In the genomic region with DNA sequence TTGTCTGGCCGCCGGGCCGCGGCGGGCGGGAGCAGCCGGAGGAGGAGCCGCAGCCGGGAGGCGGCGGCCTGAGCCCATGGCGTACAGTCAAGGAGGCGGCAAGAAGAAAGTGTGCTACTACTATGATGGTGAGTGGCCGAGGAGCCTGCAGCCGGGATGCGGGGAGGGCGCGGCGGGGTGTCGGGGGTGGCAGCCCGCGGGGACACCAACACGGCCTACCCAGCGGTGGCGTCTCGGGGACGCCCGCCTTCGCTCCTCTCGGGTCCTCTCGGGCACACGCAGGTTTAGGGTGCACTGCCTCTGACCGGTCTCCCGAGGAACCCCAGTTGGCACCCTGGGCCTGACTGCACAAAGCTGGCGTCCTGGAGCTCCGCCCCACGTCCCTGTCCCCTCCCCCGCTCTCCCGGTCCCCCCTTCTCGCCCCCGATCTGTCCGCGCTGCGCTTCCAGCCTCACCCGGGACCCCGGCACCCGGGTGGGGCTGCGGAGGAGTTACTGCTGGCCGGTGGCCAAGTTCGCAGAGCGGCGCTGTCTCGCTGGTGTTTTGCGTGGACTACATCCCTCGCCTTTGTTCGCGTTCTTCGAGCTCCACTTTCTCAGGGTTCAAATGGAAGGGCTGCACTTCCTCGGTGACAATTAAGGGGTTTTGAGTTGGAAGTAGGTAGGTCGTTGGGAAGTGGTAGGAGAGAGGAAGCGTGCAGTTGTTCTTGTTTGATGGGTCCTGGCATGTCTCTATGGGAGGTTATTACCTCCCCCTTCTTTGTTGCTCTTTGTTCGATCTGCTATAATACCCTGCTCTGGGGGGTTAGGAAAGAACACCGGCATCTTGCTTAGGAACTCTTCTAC, we compare ENCODE assay signal across 7 mouse cellular contexts. TPM values are rescaled to one million over a fixed set of nuclear protein-coding genes. Genes with fewer than 3 reads are reported as not detected.
DNase-seq lines count a peak whose midpoint lies in the region; ATAC-seq lines count a peak whose summit lies in the region.

No protein-coding gene starts in this region.

- H3K4me3 ChIP-seq in limb, embryonic 10.5 days: peak overlapping the region; percentile 92
- H3K4me3 ChIP-seq in midbrain, embryonic 11.5 days (ENCODE audit: low read depth, low read length): peak overlapping the region; percentile 96

- intact Hi-C loops in gastrocnemius, postnatal 14 days (cut with DNase I; ENCODE audit: low total_unique reads): no loop called here

- peaks cover 10% of the 10 kb centered on the region; the same call in 1 of the 2 replicates for H3K4me1 ChIP-seq in limb, embryonic 10.5 days
- peaks cover 9% of the 10 kb centered on the region; the same call in 1 of the 2 replicates for H3K4me1 ChIP-seq in midbrain, embryonic 11.5 days (ENCODE audit: control insufficient read depth, insufficient read depth, low read length)

- H3K27ac ChIP-seq in limb, embryonic 10.5 days: peak overlapping the region; percentile 99
- H3K27ac ChIP-seq in midbrain, embryonic 11.5 days (ENCODE audit: low read depth, low read length): peak overlapping the region; percentile 97

- H3K27me3 ChIP-seq in limb, embryonic 10.5 days (ENCODE audit: low read depth, poor library complexity, severe bottlenecking): no peaks in the 10 kb centered on the region
- no peaks in the 10 kb centered on the region for H3K27me3 ChIP-seq in midbrain, embryonic 11.5 days (ENCODE audit: control insufficient read depth, insufficient read depth, low read length)

- 1% methylated on average over 58 of the region's 63 CpGs for WGBS in limb, embryonic 10.5 days
- 1% methylated on average over 59 of the region's 63 CpGs for WGBS in midbrain, embryonic 11.5 days

- 0 out of 2 replicates have a peak, but pooled peaks cover 3% of the 10 kb centered on the region for H3K9me3 ChIP-seq in limb, embryonic 10.5 days (replicated peaks)
- H3K9me3 ChIP-seq in midbrain, embryonic 11.5 days (ENCODE audit: control insufficient read depth, low read length): peaks cover 2% of the 10 kb centered on the region; the same call in 1 of the 2 replicates

- peak; percentile 83 for ATAC-seq in midbrain, embryonic 11.5 days (ENCODE audit: low FRiP score)

- peak overlapping the region; percentile 99 for H3K9ac ChIP-seq in midbrain, embryonic 11.5 days (ENCODE audit: low read length)

- H3K36me3 ChIP-seq in limb, embryonic 10.5 days: peaks cover 16% of the 10 kb centered on the region
- no peaks in the 10 kb centered on the region for H3K36me3 ChIP-seq in midbrain, embryonic 11.5 days (ENCODE audit: control insufficient read depth, insufficient read depth, low read length)

- peak; percentile 16 for DNase-seq in WW6 (ENCODE audit: low read depth, low spot score)
- DNase-seq in embryo, embryonic 10 days (ENCODE audit: low spot score): peak; percentile 64
- peak; percentile 72 for DNase-seq in gastrocnemius, postnatal 14 days
- peak; percentile 86 for DNase-seq in kidney, adult 18-20 months
- peak; percentile 81 for DNase-seq in limb, embryonic 10.5 days (ENCODE audit: low spot score)
- DNase-seq in midbrain, embryonic 11.5 days (ENCODE audit: low spot score, missing footprints): peak; percentile 95
- peak; percentile 33 for DNase-seq in skeletal muscle tissue, adult 2 months (ENCODE audit: low read depth, low spot score)

- H3K4me2 ChIP-seq in midbrain, embryonic 11.5 days: peak overlapping the region; percentile 46

RNA-seq across cellular contexts. Expression of gene Hdac2, which starts 0.6 kb away (rescaled TPM):
- 10 to 100 TPM; 70.3 to 76.0 TPM for total RNA-seq in gastrocnemius, postnatal 14 days (2021)
- polyA plus RNA-seq in limb, embryonic 10.5 days (2016; fragmentation: Nextera tagmentation; extraction: Ambion mirVana): 285 and 327 TPM in 2 replicates
- polyA plus RNA-seq in midbrain, embryonic 11.5 days (2014; fragmentation: Nextera tagmentation; extraction: Ambion mirVana): 428 and 440 TPM in 2 replicates

Comparison
In these comparisons a context has a peak if more than half of its experiments do, and no peak if none do; other contexts are left out.
1. Peak in every context shown above with its lines: DNase-seq, ATAC-seq, H3K4me3 ChIP-seq and H3K27ac ChIP-seq.
2. DNase-seq: peak in every context shown above with its lines; median percentile 95 in midbrain, embryonic 11.5 days; 86 in kidney, adult 18-20 months; 81 in limb, embryonic 10.5 days; 72 in gastrocnemius, postnatal 14 days; 64 in embryo, embryonic 10 days; 33 in skeletal muscle tissue, adult 2 months; 16 in WW6.